Mouse (Mus musculus) limb, embryonic 12.5 days (tissue): ENCODE results near the gene St3gal4. TPM values are rescaled to one million over a fixed set of nuclear protein-coding genes. Genes with fewer than 3 reads are reported as not detected.
"Not testable (repeated sequence)": the region's sequence is repeated elsewhere in the genome, so short reads cannot be mapped to it uniquely, and the experiment has no call there.

Experiments used
- ATAC-seq: fragments of 200-750 bp; cut with Nextera tagmentation; 2 replicates; pipeline ENCODE4 v1.8.0; 2017; ENCODE audit warnings: low read depth, moderate TSS enrichment; ENCODE audit not compliant: insufficient number of reproducible peaks, insufficient read depth, low FRiP score, low TSS enrichment
- H3K27ac ChIP-seq: fragments of 300-500 bp; sonication (generic); 2 replicates; pipeline ENCODE4 v1.5.1; 2016; ENCODE audit warnings: mild to moderate bottlenecking, moderate library complexity
- H3K27me3 ChIP-seq: fragments of 300-500 bp; sonication (generic); 2 replicates; pipeline ENCODE4 v1.6.1; 2016; ENCODE audit warnings: mild to moderate bottlenecking, moderate library complexity
- H3K36me3 ChIP-seq: fragments of 300-500 bp; sonication (generic); 2 replicates; pipeline ENCODE4 v1.6.1; 2016; ENCODE audit warnings: mild to moderate bottlenecking, moderate library complexity
- H3K4me1 ChIP-seq: fragments of 300-500 bp; sonication (generic); replicated peaks from 2 replicates; pipeline ENCODE4 v1.6.1; 2016
- H3K4me2 ChIP-seq: fragments of 300-500 bp; sonication (generic); 2 replicates; pipeline ENCODE4 v1.6.1; 2016; ENCODE audit warnings: mild to moderate bottlenecking, moderate library complexity
- H3K4me3 ChIP-seq: fragments of 300-500 bp; sonication (generic); replicated peaks from 2 replicates; pipeline ENCODE4 v1.5.1; 2016; ENCODE audit warnings: mild to moderate bottlenecking
- H3K9ac ChIP-seq: fragments of 300-500 bp; sonication (generic); replicated peaks from 2 replicates; pipeline ENCODE4 v1.6.1; 2016; ENCODE audit warnings: mild to moderate bottlenecking, moderate library complexity
- H3K9me3 ChIP-seq: fragments of 300-500 bp; sonication (generic); 2 replicates; pipeline ENCODE4 v1.6.1; 2016; ENCODE audit warnings: mild to moderate bottlenecking, moderate library complexity
- WGBS: fragments of 180-500 bp; shearing (Covaris S2); methylation state at CpG from one replicate; pipeline ENCODE4 v1.1.7; 2016; 5-methylcytosine and 5-hydroxymethylcytosine counted together
- polyA plus RNA-seq: library from polyadenylated mRNA; unstranded; fragments of >200 nt; fragmentation: Nextera tagmentation; extraction: Ambion mirVana; gene quantifications from 2 replicates; pipeline ENCODE4 v1.2.1, GENCODE M21; 2016

The St3gal4 gene
- polyA plus RNA-seq, 1 experiment from 2014 or later: 29.7 TPM

GRCm38 (mm10) chr9:35152923-35153322 lies 33.9 kb upstream of the St3gal4 start:
- peaks cover 16% of the 10 kb centered on the region for H3K4me1 ChIP-seq
- no peak for ATAC-seq
- H3K4me2 ChIP-seq: no peak overlapping the region
- H3K27me3 ChIP-seq: no peaks in the 10 kb centered on the region
- H3K9ac ChIP-seq: no peak overlapping the region
- 92% methylated on average over 1 of the region's 1 CpGs for WGBS
- H3K36me3 ChIP-seq: peaks cover 8% of the 10 kb centered on the region; the same call in 1 of the 2 replicates
- no peak overlapping the region for H3K4me3 ChIP-seq
- no peaks in the 10 kb centered on the region for H3K9me3 ChIP-seq
- no peak overlapping the region for H3K27ac ChIP-seq

DNA sequence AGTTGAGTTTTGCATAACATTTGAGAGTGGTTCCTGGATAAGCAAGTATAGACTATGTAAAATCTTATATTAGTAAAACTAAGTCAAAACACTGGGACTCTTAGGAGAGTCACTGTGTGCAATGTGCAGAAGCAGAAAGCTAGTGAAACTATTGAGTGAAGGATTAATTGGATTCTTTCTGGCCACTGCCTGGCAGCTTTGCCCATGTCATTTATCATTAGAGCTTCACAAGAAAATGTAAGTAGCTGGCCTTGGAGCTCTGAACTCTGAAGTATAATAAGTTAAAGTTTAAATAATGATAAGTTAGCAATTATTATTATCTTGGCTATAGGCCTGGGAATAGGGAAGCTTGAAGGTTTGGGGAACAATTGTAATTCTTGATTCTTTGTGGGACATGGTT lies 29.8 kb upstream of the St3gal4 start:
- not testable (repeated sequence) for H3K4me2 ChIP-seq, H3K4me1 ChIP-seq, H3K27me3 ChIP-seq, H3K4me3 ChIP-seq, H3K36me3 ChIP-seq, ATAC-seq, H3K9ac ChIP-seq, H3K9me3 ChIP-seq, H3K27ac ChIP-seq

GRCm38 (mm10) chr9:35147261-35147660 lies 28.2 kb upstream of the St3gal4 start:
- H3K4me2 ChIP-seq, H3K27me3 ChIP-seq, H3K36me3 ChIP-seq, H3K4me3 ChIP-seq, H3K27ac ChIP-seq, H3K9me3 ChIP-seq, H3K9ac ChIP-seq, H3K4me1 ChIP-seq, ATAC-seq: not testable (repeated sequence)
- 91% methylated on average over 14 of the region's 14 CpGs for WGBS

DNA sequence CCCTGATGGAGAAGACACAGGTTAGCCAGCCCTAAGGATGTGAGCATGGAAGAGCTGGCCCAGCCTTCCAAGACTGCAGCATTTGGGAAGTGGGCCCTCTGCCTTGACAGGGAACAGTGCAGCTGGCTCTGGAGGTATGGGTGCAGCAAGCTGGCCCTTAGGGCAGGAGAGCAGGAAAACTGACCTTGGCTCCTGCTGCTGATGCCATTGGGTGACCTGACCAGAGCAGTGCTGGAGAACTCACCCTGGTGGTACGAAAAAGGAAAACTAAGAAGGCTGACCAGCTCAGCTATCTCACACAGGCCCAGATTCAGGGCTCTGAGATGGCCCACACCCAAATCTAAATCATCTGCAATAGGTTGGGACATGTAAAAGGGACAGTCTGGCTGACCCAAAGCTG lies 26.8 kb upstream of the St3gal4 start:
- WGBS: 78% methylated on average over 1 of the region's 1 CpGs

DNA sequence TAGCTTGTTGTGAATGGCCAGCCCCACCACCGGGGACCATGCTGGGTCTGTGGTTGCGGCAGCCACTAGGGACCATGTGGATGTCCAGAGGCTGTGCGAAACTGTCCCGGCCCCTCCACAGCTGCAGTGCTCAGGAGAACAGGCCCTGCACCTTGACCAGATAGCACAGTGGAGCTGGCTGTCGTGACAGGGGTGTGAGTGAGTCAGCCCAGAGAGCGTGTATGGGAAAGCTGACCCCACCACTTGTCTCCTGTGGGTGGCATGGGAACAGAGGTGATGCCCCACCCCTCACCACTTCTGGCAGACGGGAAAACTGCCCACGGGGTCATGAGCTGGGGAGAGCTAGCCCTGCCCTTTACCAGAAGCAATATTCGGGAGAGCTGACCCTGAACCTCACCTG lies 26.1 kb upstream of the St3gal4 start:
- ATAC-seq: no peak
- 87% methylated on average over 9 of the region's 9 CpGs for WGBS
- no peak overlapping the region for H3K27ac ChIP-seq

More for the DNA sequence above, 26.8 kb upstream of the St3gal4 start:
- H3K9me3 ChIP-seq: no peaks in the 10 kb centered on the region
- H3K4me3 ChIP-seq: no peak overlapping the region
- ATAC-seq: no peak
- H3K4me2 ChIP-seq: no peak overlapping the region
- H3K27ac ChIP-seq: no peak overlapping the region
- no peaks in the 10 kb centered on the region for H3K27me3 ChIP-seq
- 0 out of 2 replicates have a peak, but pooled peaks cover 4% of the 10 kb centered on the region for H3K4me1 ChIP-seq
- H3K9ac ChIP-seq: no peak overlapping the region
- no peaks in the 10 kb centered on the region for H3K36me3 ChIP-seq

DNA sequence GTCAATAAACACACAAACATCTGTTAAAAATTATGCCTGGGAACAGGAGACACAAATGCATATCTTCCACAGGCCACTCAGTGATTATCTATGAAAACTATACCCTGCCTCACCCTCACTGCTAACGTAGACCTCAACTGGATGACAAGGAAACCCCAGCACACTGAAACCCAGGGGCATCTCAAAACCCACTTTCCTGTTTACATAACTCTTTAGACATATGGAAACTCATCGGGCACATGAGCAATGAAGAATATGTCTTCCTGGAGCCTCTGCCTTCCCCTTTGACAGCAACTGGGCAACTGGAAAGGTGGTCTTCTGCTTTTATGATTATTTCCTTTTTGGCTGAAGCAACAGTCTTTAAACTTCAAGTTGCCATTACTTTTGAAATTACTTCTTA lies 23.2 kb upstream of the St3gal4 start:
- H3K4me2 ChIP-seq: no peak overlapping the region
- WGBS: 87% methylated on average over 2 of the region's 2 CpGs
- no peak overlapping the region for H3K27ac ChIP-seq
- H3K4me1 ChIP-seq: peaks cover 10% of the 10 kb centered on the region
- no peaks in the 10 kb centered on the region for H3K36me3 ChIP-seq
- no peaks in the 10 kb centered on the region for H3K9me3 ChIP-seq
- no peak overlapping the region for H3K4me3 ChIP-seq
- no peak overlapping the region for H3K9ac ChIP-seq
- H3K27me3 ChIP-seq: no peaks in the 10 kb centered on the region
- ATAC-seq: no peak

More for the DNA sequence above, 26.1 kb upstream of the St3gal4 start:
- Histone ChIP-seq H3K9ac (no peak overlapping the region), H3K4me1 (peaks cover 4% of the 10 kb centered on the region), H3K4me2 (no peak overlapping the region), H3K9me3 (no peaks in the 10 kb centered on the region), H3K36me3 (no peaks in the 10 kb centered on the region), H3K27me3 (no peaks in the 10 kb centered on the region), H3K4me3 (no peak overlapping the region)

DNA sequence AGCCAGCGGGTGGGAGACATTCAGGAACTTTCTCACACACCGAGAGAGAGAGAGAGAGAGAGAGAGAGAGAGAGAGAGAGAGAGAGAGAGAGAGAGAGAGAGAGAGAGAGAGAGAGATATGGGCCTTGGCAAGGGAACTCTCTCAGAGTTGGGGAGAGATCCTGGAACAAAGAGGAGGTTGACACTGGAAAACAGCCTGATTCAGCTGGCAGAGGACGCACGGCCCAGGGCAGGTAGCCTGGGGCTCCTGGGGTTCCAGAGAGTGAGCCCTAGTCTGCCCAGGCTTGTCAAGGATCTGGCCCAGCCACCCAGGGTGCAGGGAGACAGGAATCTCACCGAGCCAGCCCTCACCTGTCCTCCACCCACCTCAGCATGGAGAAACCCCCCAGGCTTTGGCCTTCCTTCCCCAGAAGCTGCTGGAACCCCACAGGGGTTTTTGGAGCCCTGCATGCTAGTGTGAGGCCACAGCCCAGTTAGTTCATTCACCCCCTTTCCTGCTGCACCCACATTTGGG lies 20.2 kb upstream of the St3gal4 start:
- Histone ChIP-seq H3K27me3 (no peaks in the 10 kb centered on the region), H3K4me1 (peaks cover 10% of the 10 kb centered on the region), H3K36me3 (peaks cover 5% of the 10 kb centered on the region; the same call in 1 of the 2 replicates), H3K9me3 (no peaks in the 10 kb centered on the region), H3K27ac (no peak overlapping the region), H3K4me2 (no peak overlapping the region), H3K4me3 (no peak overlapping the region), H3K9ac (no peak overlapping the region)
- WGBS: 77% methylated on average over 5 of the region's 5 CpGs
- no peak for ATAC-seq

- no peak overlapping the region for H3K4me3 ChIP-seq
- H3K4me2 ChIP-seq: no peak overlapping the region
- H3K4me1 ChIP-seq: peaks cover 10% of the 10 kb centered on the region
- no peak for ATAC-seq
- peaks cover 5% of the 10 kb centered on the region; the same call in 1 of the 2 replicates for H3K36me3 ChIP-seq
- H3K27ac ChIP-seq: no peak overlapping the region
- no peak overlapping the region for H3K9ac ChIP-seq
- 47% methylated on average over 7 of the region's 7 CpGs for WGBS
- H3K27me3 ChIP-seq: no peaks in the 10 kb centered on the region
- no peaks in the 10 kb centered on the region for H3K9me3 ChIP-seq
These were observed 19.0 kb upstream of the St3gal4 start for GRCm38 (mm10) chr9:35138029-35138428.

DNA sequence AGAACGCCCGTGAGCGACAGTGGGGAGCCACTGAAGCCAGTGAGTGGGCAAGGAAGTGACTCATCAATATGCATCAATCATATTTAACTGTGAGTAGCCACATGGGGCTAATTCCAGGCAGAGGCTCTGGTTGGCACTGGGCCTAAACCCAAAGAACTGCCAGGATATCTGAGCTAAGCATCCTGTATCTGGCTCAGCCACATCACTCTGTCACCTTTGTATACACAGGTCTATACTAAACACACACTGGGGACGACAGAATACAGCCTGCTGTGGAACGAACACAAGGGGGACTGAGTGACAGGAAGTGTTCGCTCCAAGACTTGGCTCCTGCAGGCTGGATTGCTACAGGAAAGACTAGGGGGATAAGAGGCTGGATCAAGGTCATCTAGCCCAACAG lies 16.5 kb upstream of the St3gal4 start:
- WGBS: 78% methylated on average over 6 of the region's 6 CpGs
- no peak for ATAC-seq
- no peaks in the 10 kb centered on the region for H3K9me3 ChIP-seq

DNA sequence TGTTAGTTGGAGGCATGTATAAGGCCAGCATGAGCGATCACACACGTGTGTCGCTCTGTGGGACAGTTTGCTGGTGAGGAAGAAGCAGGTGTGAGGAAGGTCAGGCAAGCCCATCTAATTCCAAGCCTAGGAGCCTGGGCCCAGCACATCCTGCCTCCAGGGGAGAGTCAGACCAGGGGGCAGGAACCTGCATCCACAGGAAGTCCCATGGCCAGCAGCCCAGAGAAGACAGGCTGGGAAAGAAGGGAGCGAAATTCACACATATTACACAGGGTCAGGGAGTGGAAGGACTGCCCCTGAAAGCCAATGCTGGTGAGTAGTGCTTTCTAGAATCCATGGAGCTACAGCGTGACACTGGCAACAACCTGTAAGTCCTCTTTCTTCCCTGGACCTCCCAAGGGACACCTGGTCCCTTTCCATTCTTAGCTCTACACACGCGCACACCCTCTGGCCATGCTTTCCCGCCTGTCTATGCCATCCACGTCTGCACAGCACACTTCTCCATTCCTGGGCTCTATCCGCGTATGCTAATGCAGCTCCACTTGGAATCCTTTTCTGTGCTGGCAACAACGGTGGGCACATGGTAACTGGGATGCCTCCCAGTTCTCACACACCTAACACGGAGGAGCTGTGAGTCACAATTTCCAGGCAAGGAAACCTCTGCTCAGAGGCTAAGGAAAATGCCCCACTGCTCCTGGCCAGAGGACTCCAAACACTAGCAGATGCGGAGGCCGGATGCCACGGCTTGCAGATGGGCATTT lies 12.7 kb upstream of the St3gal4 start:
- 85% methylated on average over 16 of the region's 16 CpGs for WGBS
- peaks cover 23% of the 10 kb centered on the region for H3K36me3 ChIP-seq
- no peak overlapping the region for H3K4me3 ChIP-seq
- H3K27ac ChIP-seq: no peak overlapping the region
- no peaks in the 10 kb centered on the region for H3K9me3 ChIP-seq
- no peaks in the 10 kb centered on the region for H3K4me1 ChIP-seq
- H3K4me2 ChIP-seq: no peak overlapping the region
- H3K27me3 ChIP-seq: no peaks in the 10 kb centered on the region
- ATAC-seq: no peak
- no peak overlapping the region for H3K9ac ChIP-seq

More for the DNA sequence above, 16.5 kb upstream of the St3gal4 start:
- Histone ChIP-seq H3K4me3 (no peak overlapping the region), H3K4me1 (peaks cover 10% of the 10 kb centered on the region), H3K9ac (no peak overlapping the region), H3K27me3 (no peaks in the 10 kb centered on the region), H3K4me2 (no peak overlapping the region), H3K27ac (no peak overlapping the region), H3K36me3 (peaks cover 5% of the 10 kb centered on the region; the same call in 1 of the 2 replicates)

GRCm38 (mm10) chr9:35128995-35129418 lies 9.9 kb upstream of the St3gal4 start:
- Histone ChIP-seq H3K36me3 (peaks cover 43% of the 10 kb centered on the region), H3K4me2 (no peak overlapping the region), H3K4me3 (no peak overlapping the region), H3K9ac (no peak overlapping the region), H3K27me3 (no peaks in the 10 kb centered on the region), H3K9me3 (no peaks in the 10 kb centered on the region), H3K27ac (no peak overlapping the region), H3K4me1 (no peaks in the 10 kb centered on the region)
- no peak for ATAC-seq
- 85% methylated on average over 9 of the region's 9 CpGs for WGBS

GRCm38 (mm10) chr9:35128564-35128963 lies 9.5 kb upstream of the St3gal4 start:
- H3K4me3 ChIP-seq: no peak overlapping the region
- ATAC-seq: no peak
- H3K36me3 ChIP-seq: peaks cover 47% of the 10 kb centered on the region
- 0 out of 2 replicates have a peak, but pooled peaks cover under 1% of the 10 kb centered on the region for H3K4me1 ChIP-seq
- no peaks in the 10 kb centered on the region for H3K27me3 ChIP-seq
- H3K27ac ChIP-seq: no peak overlapping the region
- H3K9me3 ChIP-seq: no peaks in the 10 kb centered on the region
- 86% methylated on average over 3 of the region's 3 CpGs for WGBS
- H3K9ac ChIP-seq: no peak overlapping the region
- no peak overlapping the region for H3K4me2 ChIP-seq
